Mouse (Mus musculus) liver, postnatal 0 days (tissue): Measurements from ENCODE around the gene Ccnjl. TPM values are rescaled to one million over a fixed set of nuclear protein-coding genes. Genes with fewer than 3 reads are reported as not detected.

ENCODE experiments used
- ATAC-seq: fragments of 200-750 bp; cut with Nextera tagmentation; 2 replicates; pipeline ENCODE4 v1.8.0; 2017; ENCODE audit warnings: mild to moderate bottlenecking, moderate library complexity
- DNase-seq: peaks from one replicate; pipeline ENCODE4 v3.0.0-alpha.2; 2016
- H3K27ac ChIP-seq: fragments of 300-500 bp; sonication (generic); 2 replicates; pipeline ENCODE4 v1.5.1; 2014; ENCODE audit warnings: antibody characterized with exemption, moderate library complexity, mild to moderate bottlenecking, low read depth
- H3K27me3 ChIP-seq: fragments of 300-500 bp; sonication (generic); 2 replicates; pipeline ENCODE4 v1.6.1; 2014; ENCODE audit warnings: low read length, control low read depth, mixed read lengths; ENCODE audit not compliant: insufficient read depth
- H3K36me3 ChIP-seq: fragments of 300-500 bp; sonication (generic); replicated peaks from 2 replicates; pipeline ENCODE4 v1.6.1; 2014; ENCODE audit warnings: mild to moderate bottlenecking, control low read depth, low read length, moderate library complexity, mixed read lengths; ENCODE audit not compliant: insufficient read depth
- H3K4me1 ChIP-seq: fragments of 300-500 bp; sonication (generic); 2 replicates; pipeline ENCODE4 v1.6.1; 2014; ENCODE audit warnings: antibody characterized with exemption, mild to moderate bottlenecking, control low read depth; ENCODE audit not compliant: insufficient read depth
- H3K4me2 ChIP-seq: fragments of 300-500 bp; sonication (generic); 2 replicates; pipeline ENCODE4 v1.6.1; 2014; ENCODE audit warnings: low read depth, mild to moderate bottlenecking, low read length, moderate library complexity, mixed read lengths
- H3K4me3 ChIP-seq: fragments of 300-500 bp; sonication (generic); 2 replicates; pipeline ENCODE4 v1.5.1; 2014; ENCODE audit warnings: low read depth, low read length
- H3K9ac ChIP-seq: fragments of 300-500 bp; sonication (generic); replicated peaks from 2 replicates; pipeline ENCODE4 v1.6.1; 2014; ENCODE audit warnings: mild to moderate bottlenecking, moderate library complexity
- H3K9me3 ChIP-seq: fragments of 300-500 bp; sonication (generic); 2 replicates; pipeline ENCODE4 v1.6.1; 2016; ENCODE audit warnings: mild to moderate bottlenecking, control low read depth, low read length, mixed read lengths
- CTCF ChIP-seq: sonication (generic); IDR thresholded peaks from 2 replicates; pipeline ENCODE4 v1.5.1; 2016; ENCODE audit warnings: antibody characterized with exemption, low read depth
- EP300 ChIP-seq: IDR thresholded peaks from 2 replicates; pipeline ENCODE4 v1.6.1; 2016; ENCODE audit warnings: antibody characterized with exemption, low read depth, mild to moderate bottlenecking
- WGBS: fragments of 180-500 bp; shearing (Covaris S2); extraction: QIAGEN DNeasy Blood & Tissue Kit; methylation state at CpG from one replicate; pipeline ENCODE4 v1.1.7; 2014; ENCODE audit not compliant: insufficient replicate concordance; 5-methylcytosine and 5-hydroxymethylcytosine counted together
- polyA plus RNA-seq: library from polyadenylated mRNA; unstranded; fragments of >200 nt; fragmentation: Nextera tagmentation; extraction: Ambion mirVana; gene quantifications from 2 replicates; pipeline ENCODE4 v1.2.1, GENCODE M21; 2015

Ccnjl gene
- polyA plus RNA-seq, 1 experiment from 2014 or later: 1.5 TPM

DNA sequence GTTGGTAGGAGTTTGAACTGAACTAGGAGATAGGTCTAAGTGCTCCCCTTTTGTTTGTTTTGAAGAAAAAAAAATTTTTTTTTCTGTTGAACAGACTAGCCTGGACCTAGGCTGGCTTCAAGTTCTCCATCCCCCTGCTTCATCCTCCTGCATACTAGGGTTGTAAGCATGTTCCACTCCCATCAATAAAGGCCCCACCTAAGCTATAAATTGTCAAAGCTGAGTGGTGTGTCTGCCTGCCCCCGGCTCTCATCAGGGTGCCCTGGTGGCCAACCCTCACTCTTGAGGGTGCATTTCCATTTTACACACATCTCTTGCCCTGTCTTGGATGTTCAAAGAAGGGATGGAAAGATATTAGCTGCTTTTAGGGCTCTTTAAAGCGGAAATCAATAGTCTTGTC is 36.8 kb downstream of the Ccnjl start:
- H3K36me3 ChIP-seq: no peaks in the 10 kb centered on the region
- H3K9me3 ChIP-seq: no peaks in the 10 kb centered on the region
- no peak overlapping the region for H3K4me2 ChIP-seq
- 62% methylated on average over 2 of the region's 2 CpGs for WGBS
- H3K27me3 ChIP-seq: no peaks in the 10 kb centered on the region
- no peaks in the 10 kb centered on the region for H3K4me1 ChIP-seq
- no peak for DNase-seq
- no peak overlapping the region for H3K4me3 ChIP-seq
- TF ChIP-seq EP300 (no peak), CTCF (no peak)
- ATAC-seq: no peak
- no peak overlapping the region for H3K27ac ChIP-seq
- no peak overlapping the region for H3K9ac ChIP-seq

GRCm38 (mm10) chr11:43565852-43566251 is 37.3 kb downstream of the Ccnjl start:
- no peak for ATAC-seq

GRCm38 (mm10) chr11:43566696-43567095 is 38.1 kb downstream of the Ccnjl start:
- WGBS: 69% methylated on average over 5 of the region's 5 CpGs
- DNase-seq: no peak
- no peaks in the 10 kb centered on the region for H3K9me3 ChIP-seq
- H3K27ac ChIP-seq: no peak overlapping the region
- no peak overlapping the region for H3K4me2 ChIP-seq
- no peak for ATAC-seq
- no peak overlapping the region for H3K4me3 ChIP-seq
- H3K9ac ChIP-seq: no peak overlapping the region
- no peaks in the 10 kb centered on the region for H3K36me3 ChIP-seq
- no peaks in the 10 kb centered on the region for H3K4me1 ChIP-seq
- TF ChIP-seq EP300: no peak
- TF ChIP-seq CTCF: no peak
- H3K27me3 ChIP-seq: no peaks in the 10 kb centered on the region

More at GRCm38 (mm10) chr11:43565852-43566251, 37.3 kb downstream of the Ccnjl start:
- 58% methylated on average over 8 of the region's 8 CpGs for WGBS
- Histone ChIP-seq H3K36me3 (no peaks in the 10 kb centered on the region), H3K9me3 (no peaks in the 10 kb centered on the region), H3K27ac (no peak overlapping the region), H3K4me3 (no peak overlapping the region), H3K4me1 (no peaks in the 10 kb centered on the region), H3K4me2 (no peak overlapping the region), H3K9ac (no peak overlapping the region), H3K27me3 (no peaks in the 10 kb centered on the region)
- no peak for DNase-seq
- TF ChIP-seq EP300: no peak
- TF ChIP-seq CTCF: no peak

DNA sequence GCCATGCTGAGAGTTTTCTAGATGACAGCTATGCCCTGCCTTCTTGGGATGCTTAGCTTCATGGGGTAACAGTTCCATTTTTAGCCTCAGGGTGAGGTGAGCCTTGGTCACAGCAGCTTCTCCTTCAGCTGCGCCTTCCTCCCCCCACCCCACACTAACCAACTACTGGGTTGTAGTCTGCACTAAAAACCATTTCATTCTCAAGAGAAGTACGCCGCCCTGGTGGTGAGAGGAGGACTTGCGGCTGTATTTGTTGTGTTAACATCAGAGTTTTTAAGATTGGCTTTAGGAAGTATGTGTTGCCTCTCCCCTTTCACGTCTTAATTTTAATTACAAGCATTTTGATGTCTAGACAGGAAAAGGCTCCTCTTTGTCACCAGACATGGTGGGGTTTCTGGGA is 39.7 kb downstream of the Ccnjl start:
- Histone ChIP-seq H3K27me3 (no peaks in the 10 kb centered on the region), H3K9ac (no peak overlapping the region), H3K4me2 (no peak overlapping the region), H3K4me3 (no peak overlapping the region), H3K36me3 (no peaks in the 10 kb centered on the region), H3K27ac (no peak overlapping the region), H3K9me3 (no peaks in the 10 kb centered on the region), H3K4me1 (no peaks in the 10 kb centered on the region)
- DNase-seq (peak; percentile 62), ATAC-seq (no peak)
- 28% methylated on average over 5 of the region's 5 CpGs for WGBS
- no peak for TF ChIP-seq EP300
- TF ChIP-seq CTCF: peak; percentile 78

DNA sequence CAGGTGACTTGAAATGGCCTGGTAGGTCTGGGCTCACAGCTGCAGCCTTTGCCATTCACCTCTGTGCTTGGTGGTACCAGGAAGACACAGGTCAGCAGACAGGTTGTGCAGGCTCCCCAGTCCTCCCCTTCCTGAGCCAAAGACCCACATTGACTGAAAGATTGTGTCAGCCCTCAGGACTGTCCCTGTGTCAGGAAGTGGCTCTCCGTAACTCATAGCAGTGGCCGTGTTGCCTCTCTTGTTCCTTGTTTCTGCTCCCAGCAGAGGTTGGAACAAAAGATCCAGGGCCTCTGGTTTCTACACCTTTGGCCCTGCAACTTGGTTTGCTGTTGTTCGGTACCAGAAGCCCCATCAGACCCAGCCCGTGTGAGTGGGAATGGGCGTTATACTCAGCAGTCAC is 40.6 kb downstream of the Ccnjl start:
- no peaks in the 10 kb centered on the region for H3K36me3 ChIP-seq
- no peak overlapping the region for H3K9ac ChIP-seq
- H3K4me1 ChIP-seq: no peaks in the 10 kb centered on the region
- TF ChIP-seq CTCF (no peak), EP300 (no peak)
- no peak overlapping the region for H3K4me3 ChIP-seq
- 44% methylated on average over 5 of the region's 5 CpGs for WGBS
- DNase-seq (no peak), ATAC-seq (peak; percentile 27; the same call in 1 of the 2 replicates)
- H3K27me3 ChIP-seq: no peaks in the 10 kb centered on the region
- H3K27ac ChIP-seq: peak overlapping the region; percentile 3; the same call in 1 of the 2 replicates
- 0 out of 2 replicates have a peak overlapping the region, but pooled peaks have one; percentile 1 for H3K4me2 ChIP-seq
- H3K9me3 ChIP-seq: no peaks in the 10 kb centered on the region

DNA sequence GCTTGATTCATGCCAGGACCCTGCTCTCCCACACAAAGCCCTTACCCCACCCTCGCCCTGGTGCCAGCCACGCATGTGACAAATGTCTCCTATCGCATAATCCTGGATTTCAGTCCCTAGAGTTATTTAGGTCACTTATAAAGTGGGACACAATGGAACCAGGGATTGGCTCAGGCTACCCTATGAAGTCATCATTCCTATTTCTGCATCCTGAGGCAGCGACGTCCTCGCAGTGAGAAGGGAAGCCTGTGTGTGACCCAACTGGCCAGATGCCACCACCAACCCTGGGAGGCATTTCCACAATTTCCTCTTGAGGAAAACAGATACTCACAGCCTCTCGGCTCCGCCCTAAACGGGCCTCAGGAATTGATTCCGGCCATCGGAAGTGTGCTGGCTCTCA is 41.0 kb downstream of the Ccnjl start:
- ATAC-seq: peak; percentile 74
- DNase-seq: peak; percentile 59
- 33% methylated on average over 11 of the region's 11 CpGs for WGBS

DNA sequence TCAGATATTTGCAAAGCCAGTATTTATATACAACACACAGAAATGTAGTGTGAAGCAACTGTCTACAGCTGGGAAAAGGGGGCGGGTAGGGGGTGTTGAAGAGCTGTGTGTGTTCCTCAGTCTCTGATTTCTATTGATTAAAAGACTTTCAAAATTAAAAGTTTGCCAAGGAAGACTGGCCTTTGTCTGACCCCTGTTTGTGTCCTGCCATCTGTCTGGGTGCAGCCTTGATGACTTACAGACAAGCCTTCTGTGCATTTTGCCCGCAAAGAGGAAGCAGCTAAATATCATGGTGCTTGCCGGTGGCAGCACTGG is 46.4 kb downstream of the Ccnjl start:
- 24% methylated on average over 3 of the region's 3 CpGs for WGBS
- Histone ChIP-seq H3K4me3 (no peak overlapping the region), H3K9me3 (no peaks in the 10 kb centered on the region), H3K27ac (no peak overlapping the region), H3K27me3 (no peaks in the 10 kb centered on the region), H3K4me2 (no peak overlapping the region), H3K36me3 (no peaks in the 10 kb centered on the region), H3K9ac (no peak overlapping the region), H3K4me1 (no peaks in the 10 kb centered on the region)
- TF ChIP-seq CTCF (no peak), EP300 (no peak)
- DNase-seq (no peak), ATAC-seq (no peak)

More for the DNA sequence above, 41.0 kb downstream of the Ccnjl start:
- TF ChIP-seq CTCF (no peak), EP300 (no peak)
- no peaks in the 10 kb centered on the region for H3K36me3 ChIP-seq
- peak overlapping the region; percentile 3; the same call in 1 of the 2 replicates for H3K27ac ChIP-seq
- H3K9me3 ChIP-seq: no peaks in the 10 kb centered on the region
- no peaks in the 10 kb centered on the region for H3K4me1 ChIP-seq
- no peak overlapping the region for H3K4me3 ChIP-seq
- H3K4me2 ChIP-seq: 0 out of 2 replicates have a peak overlapping the region, but pooled peaks have one; percentile 1
- H3K27me3 ChIP-seq: no peaks in the 10 kb centered on the region
- no peak overlapping the region for H3K9ac ChIP-seq
